Mouse (Mus musculus) layer of hippocampus, adult 11-12 months (tissue): ENCODE measurements around the gene Gcgr.

Experiments
- DNase-seq: peaks from one replicate; pipeline ENCODE4 v3.0.0; 2022; ENCODE audit warnings: low spot score

Gene Gcgr

GRCm38 (mm10) chr11:120530085-120530964, at the start of gene Gcgr:
Gcgr (plus strand) TSS chr11:120530699.
- DNase-seq = no peak

GRCm38 (mm10) chr11:120483448-120483934, 47.0 kb upstream of the Gcgr start:
- DNase-seq = no peak

- DNase-seq = peak; percentile 90
Measured at GRCm38 (mm10) chr11:120484265-120484981, 46.1 kb upstream of the Gcgr start, which contains the start of gene Mrpl12. Mrpl12 (plus strand) TSS chr11:120484613.

GRCm38 (mm10) chr11:120485251-120485650, 45.2 kb upstream of the Gcgr start:
- DNase-seq = no peak

- no peak for DNase-seq
Measured at GRCm38 (mm10) chr11:120488516-120488915, 42.0 kb upstream of the Gcgr start.

GRCm38 (mm10) chr11:120489054-120489761, 41.3 kb upstream of the Gcgr start:
- DNase-seq = peak; percentile 70

- no peak for DNase-seq
Measured at GRCm38 (mm10) chr11:120490291-120491046, 40.0 kb upstream of the Gcgr start.

- DNase-seq = peak; percentile 88
Measured at GRCm38 (mm10) chr11:120491317-120492023, 39.0 kb upstream of the Gcgr start, which contains the start of gene Slc25a10. Slc25a10 (plus strand) TSS chr11:120491840.

GRCm38 (mm10) chr11:120492024-120492877, 38.2 kb upstream of the Gcgr start:
- no peak for DNase-seq

- no peak for DNase-seq
Measured at GRCm38 (mm10) chr11:120492878-120493203, 37.7 kb upstream of the Gcgr start.

- no peak for DNase-seq
Measured at GRCm38 (mm10) chr11:120493351-120493750, 37.1 kb upstream of the Gcgr start.

GRCm38 (mm10) chr11:120493911-120494310, 36.6 kb upstream of the Gcgr start:
- no peak for DNase-seq

GRCm38 (mm10) chr11:120497436-120497835, 33.1 kb upstream of the Gcgr start:
- no peak for DNase-seq

GRCm38 (mm10) chr11:120498226-120498625, 32.3 kb upstream of the Gcgr start:
- no peak for DNase-seq

- DNase-seq = no peak
Measured at GRCm38 (mm10) chr11:120498891-120499290, 31.6 kb upstream of the Gcgr start.

- no peak for DNase-seq
Measured at GRCm38 (mm10) chr11:120499894-120500293, 30.6 kb upstream of the Gcgr start.

GRCm38 (mm10) chr11:120500357-120500756, 30.1 kb upstream of the Gcgr start:
- DNase-seq = no peak

GRCm38 (mm10) chr11:120501018-120501417, 29.5 kb upstream of the Gcgr start:
- no peak for DNase-seq

GRCm38 (mm10) chr11:120501701-120502100, 28.8 kb upstream of the Gcgr start:
- no peak for DNase-seq

- no peak for DNase-seq
Measured at GRCm38 (mm10) chr11:120505661-120506060, 24.8 kb upstream of the Gcgr start.
